Mouse (Mus musculus) kidney, adult 11 months (tissue): ENCODE results near the gene Tigar.

Source experiments
- DNase-seq: peaks from one replicate; pipeline ENCODE4 v3.0.0; 2022

Gene Tigar

DNA sequence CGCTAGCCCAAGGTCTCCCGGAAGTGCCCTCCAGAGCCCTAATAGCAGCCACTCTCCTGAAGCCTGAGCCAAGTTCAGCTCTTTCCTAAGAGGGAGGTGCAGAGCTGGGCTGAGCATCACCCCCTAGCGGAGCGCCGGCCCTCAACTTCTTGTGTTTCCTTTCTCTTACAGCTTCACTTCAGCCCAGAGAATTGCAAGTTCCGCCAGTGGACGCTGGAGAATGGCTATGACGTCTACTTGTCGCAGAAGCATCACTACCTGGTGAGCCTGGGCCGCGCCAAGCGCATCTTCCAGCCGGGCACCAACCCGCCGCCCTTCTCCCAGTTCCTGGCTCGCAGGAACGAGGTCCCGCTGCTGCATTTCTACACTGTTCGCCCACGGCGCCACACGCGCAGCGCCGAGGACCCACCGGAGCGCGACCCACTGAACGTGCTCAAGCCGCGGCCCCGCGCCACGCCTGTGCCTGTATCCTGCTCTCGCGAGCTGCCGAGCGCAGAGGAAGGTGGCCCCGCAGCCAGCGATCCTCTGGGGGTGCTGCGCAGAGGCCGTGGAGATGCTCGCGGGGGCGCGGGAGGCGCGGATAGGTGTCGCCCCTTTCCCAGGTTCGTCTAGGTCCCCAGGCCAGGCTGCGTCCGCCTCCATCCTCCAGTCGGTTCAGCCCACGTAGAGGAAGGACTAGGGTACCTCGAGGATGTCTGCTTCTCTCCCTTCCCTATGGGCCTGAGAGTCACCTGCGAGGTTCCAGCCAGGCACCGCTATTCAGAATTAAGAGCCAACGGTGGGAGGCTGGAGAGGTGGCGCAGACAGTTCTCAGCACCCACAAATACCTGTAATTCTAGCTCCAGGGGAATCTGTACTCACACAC is 29.3 kb downstream of the Tigar start:
- DNase-seq, result no peak

DNA sequence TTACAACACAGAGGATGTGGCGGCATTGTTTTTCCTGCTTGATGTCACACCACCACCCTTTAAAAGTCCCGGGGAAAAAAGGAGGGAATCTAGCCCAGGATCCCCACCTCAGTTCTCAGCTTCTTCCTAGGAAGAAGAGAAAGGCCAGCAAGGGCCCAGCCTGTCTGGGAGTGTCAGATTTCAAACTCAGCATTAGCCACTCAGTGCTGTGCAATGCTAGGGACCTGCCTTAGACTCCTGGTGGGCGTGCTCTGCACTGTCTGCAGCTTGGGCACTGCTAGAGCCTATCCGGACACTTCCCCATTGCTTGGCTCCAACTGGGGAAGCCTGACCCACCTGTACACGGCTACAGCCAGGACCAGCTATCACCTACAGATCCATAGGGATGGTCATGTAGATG is 36.5 kb downstream of the Tigar start, which contains the start of gene Fgf23:
Gene Fgf23 (plus strand): TSS at position 86 of the 400 bp plus-strand sequence.
- no peak for DNase-seq

DNA sequence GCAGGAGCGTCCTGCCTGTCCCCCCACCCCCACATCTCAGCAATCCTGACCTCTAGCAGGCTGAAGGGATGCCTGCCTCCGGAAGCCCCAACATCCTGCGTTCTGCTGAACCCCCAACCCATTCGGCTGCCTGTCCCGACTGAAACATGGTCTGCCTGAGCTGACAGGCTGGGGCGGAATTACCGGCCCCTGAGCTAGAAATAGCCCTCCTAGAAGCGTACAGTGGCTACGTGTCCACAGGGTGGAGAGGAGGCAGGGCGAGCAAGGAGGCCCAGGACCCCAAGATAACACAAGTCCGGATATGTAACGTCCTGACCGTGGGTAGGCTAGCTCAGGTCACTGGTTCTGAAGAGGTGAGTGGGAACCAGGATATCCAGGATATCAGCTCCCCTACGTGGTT is 44.5 kb downstream of the Tigar start:
- no peak for DNase-seq

DNA sequence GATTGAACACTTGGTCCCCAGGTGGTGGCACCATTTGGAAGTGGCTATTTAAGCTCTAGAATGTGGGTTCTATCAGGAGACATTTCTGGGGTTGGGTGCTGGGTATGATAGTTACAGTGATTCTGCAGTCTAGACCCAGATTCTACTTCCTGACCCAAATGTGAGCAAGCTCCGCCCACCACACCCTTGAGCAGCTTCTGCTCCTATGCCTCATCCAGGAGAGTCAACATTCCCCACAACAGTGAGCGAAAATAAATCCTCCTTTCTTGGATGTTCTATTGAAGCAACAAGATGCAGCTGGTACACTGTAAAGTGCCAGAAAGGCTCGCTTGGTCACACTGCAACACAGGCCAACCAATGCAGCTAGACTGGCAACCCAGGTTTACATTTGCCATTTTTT is 45.4 kb downstream of the Tigar start:
- no peak for DNase-seq

- DNase-seq, result no peak
These were observed 49.4 kb downstream of the Tigar start for GRCm38 (mm10) chr6:127059975-127060374.

DNA sequence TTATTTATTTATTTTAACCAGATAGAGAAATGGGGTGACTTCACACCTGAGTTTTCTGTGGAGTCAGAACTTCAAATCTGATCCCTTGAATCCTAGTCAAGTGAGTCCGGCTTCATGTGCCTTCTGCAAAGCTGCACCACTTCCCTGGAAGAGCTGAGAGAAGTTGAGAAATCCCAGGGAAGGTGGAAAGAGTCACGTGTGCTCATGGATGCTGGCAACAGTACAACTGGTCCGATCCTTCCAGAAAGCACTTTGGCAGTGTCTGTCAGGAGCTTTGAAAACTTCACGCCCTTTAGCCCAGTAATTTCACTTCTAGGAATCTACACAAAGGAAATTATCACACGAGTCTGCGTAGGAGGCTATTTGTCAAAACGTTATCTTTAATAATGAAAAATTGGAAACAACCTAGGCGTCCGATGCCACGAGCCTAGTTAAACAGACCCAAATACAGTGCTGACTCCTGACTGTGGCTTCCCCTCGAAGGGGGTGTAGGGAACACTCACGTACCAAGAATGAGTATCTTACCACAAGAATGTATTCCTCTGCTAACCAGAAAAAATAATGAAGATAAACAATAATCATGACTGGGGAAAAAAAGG is 52.3 kb downstream of the Tigar start:
- no peak for DNase-seq

GRCm38 (mm10) chr6:127050847-127051246 is 58.5 kb downstream of the Tigar start:
- no peak for DNase-seq

DNA sequence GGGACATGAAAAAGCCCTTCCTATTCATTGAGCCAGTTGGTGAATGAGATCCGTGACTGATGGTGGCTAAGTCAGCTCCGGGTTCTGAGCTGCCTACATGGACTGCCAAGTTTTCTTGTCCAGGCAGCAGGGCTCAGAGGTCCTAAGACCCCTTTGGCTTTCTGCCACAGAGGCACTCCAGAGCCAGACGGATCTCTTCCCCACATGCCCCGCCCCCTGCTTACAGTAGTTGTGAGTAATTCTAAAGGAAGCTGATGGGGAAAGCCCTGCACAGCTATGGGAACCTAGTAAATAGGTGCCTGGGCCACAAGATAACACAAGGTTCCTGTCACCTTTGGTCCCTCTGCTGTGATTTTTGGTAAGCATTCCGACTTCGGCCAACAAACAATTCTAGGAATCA is 64.4 kb downstream of the Tigar start:
- DNase-seq, result no peak
